Mouse (Mus musculus) olfactory bulb, adult 2 months (tissue): ENCODE data around the gene Gclm.

Source experiments
- CTCF ChIP-seq: fragments of 200-500 bp; IDR thresholded peaks from 2 replicates; pipeline ENCODE4 v1.5.1; 2012; ENCODE audit warnings: low read depth, mild to moderate bottlenecking, low read length, moderate library complexity; ENCODE audit not compliant: insufficient read depth
- POLR2A ChIP-seq: fragments of 200-500 bp; IDR thresholded peaks from 2 replicates; pipeline ENCODE4 v1.6.1; 2012; ENCODE audit warnings: mild to moderate bottlenecking, low read depth, low read length, moderate library complexity; ENCODE audit not compliant: insufficient read depth

- TF ChIP-seq CTCF (no peak), POLR2A (no peak)
Observed at GRCm38 (mm10) chr3:122312936-122313629, 67.7 kb downstream of the Gclm start.
